Mouse (Mus musculus) hindbrain, postnatal 0 days (tissue): ENCODE results near the gene Plagl1. TPM values are rescaled to one million over a fixed set of nuclear protein-coding genes. Genes with fewer than 3 reads are reported as not detected.
A peak's percentile ranks its signal among the peaks of the same experiment; 100 is the strongest.

Experiments
- ATAC-seq: fragments of 200-750 bp; cut with Nextera tagmentation; 2 replicates; pipeline ENCODE4 v1.8.0; 2017; ENCODE audit warnings: mild to moderate bottlenecking, moderate TSS enrichment, moderate library complexity
- DNase-seq: peaks from one replicate; pipeline ENCODE4 v3.0.0-alpha.2; 2015; ENCODE audit warnings: low spot score
- H3K27ac ChIP-seq: fragments of 300-500 bp; sonication (generic); 2 replicates; pipeline ENCODE4 v1.5.1; 2014; ENCODE audit warnings: mild to moderate bottlenecking
- H3K27me3 ChIP-seq: fragments of 300-500 bp; sonication (generic); 2 replicates; pipeline ENCODE4 v1.6.1; 2014; ENCODE audit warnings: low read length, mixed read lengths; ENCODE audit not compliant: insufficient read depth
- H3K36me3 ChIP-seq: fragments of 300-500 bp; sonication (generic); 2 replicates; pipeline ENCODE4 v1.6.1; 2014; ENCODE audit warnings: low read length, mixed read lengths; ENCODE audit not compliant: insufficient read depth
- H3K4me1 ChIP-seq: fragments of 300-500 bp; sonication (generic); 2 replicates; pipeline ENCODE4 v1.6.1; 2014; ENCODE audit warnings: antibody characterized with exemption, low read length, mixed read lengths; ENCODE audit not compliant: insufficient read depth
- H3K4me2 ChIP-seq: fragments of 300-500 bp; sonication (generic); 2 replicates; pipeline ENCODE4 v1.6.1; 2014; ENCODE audit warnings: low read depth, mild to moderate bottlenecking, low read length, moderate library complexity, mixed read lengths
- H3K4me3 ChIP-seq: fragments of 300-500 bp; sonication (generic); 2 replicates; pipeline ENCODE4 v1.5.1; 2014; ENCODE audit warnings: low read length
- H3K9ac ChIP-seq: fragments of 300-500 bp; sonication (generic); replicated peaks from 2 replicates; pipeline ENCODE4 v1.6.1; 2014; ENCODE audit warnings: mild to moderate bottlenecking, low read length, moderate library complexity, mixed read lengths
- H3K9me3 ChIP-seq: fragments of 300-500 bp; sonication (generic); 2 replicates; pipeline ENCODE4 v1.6.1; 2016; ENCODE audit warnings: low read length, mixed read lengths
- CTCF ChIP-seq: IDR thresholded peaks from 2 replicates; pipeline ENCODE4 v1.5.1; 2016; ENCODE audit warnings: antibody characterized with exemption, control low read depth, low read depth
- WGBS: fragments of 180-500 bp; shearing (Covaris S2); extraction: QIAGEN DNeasy Blood & Tissue Kit; methylation state at CpG from one replicate; pipeline ENCODE4 v1.1.7; 2014; 5-methylcytosine and 5-hydroxymethylcytosine counted together
- polyA plus RNA-seq: library from polyadenylated mRNA; unstranded; fragments of >200 nt; fragmentation: Nextera tagmentation; extraction: Ambion mirVana; gene quantifications from 2 replicates; pipeline ENCODE4 v1.2.1, GENCODE M21; 2015
- total RNA-seq: library from RNA; depleted of rRNA; stranded (reverse); fragments of >200 nt; gene quantifications from 2 replicates; pipeline ENCODE4 v1.2.3, GENCODE M21; 2014

The Plagl1 gene
- total and polyA plus RNA-seq, 2 experiments from 2014 or later, result 19.8 to 88.2 TPM

DNA sequence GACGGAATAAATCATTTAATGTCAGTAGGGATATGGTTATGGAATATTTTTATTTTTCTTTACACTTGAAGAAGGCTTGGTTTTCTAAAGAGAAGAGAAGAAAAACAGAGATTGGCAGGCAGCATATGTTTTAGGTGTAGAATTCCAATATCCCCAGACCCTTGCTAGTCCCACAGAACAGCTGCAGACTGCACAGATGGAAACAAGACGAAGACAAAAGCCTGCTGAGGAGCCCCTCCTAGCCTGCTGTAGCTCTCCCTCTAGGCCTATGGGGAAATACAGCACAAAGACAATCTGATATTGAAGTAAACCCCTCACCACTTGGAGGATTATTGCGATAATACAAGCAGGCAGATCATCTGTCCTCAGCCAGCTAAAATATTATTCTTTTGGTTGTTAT, 90.1 kb downstream of the Plagl1 start:
- Histone ChIP-seq H3K4me2 (no peak overlapping the region), H3K27ac (no peak overlapping the region), H3K36me3 (no peaks in the 10 kb centered on the region), H3K4me1 (no peaks in the 10 kb centered on the region), H3K9ac (no peak overlapping the region), H3K4me3 (no peak overlapping the region), H3K27me3 (no peaks in the 10 kb centered on the region), H3K9me3 (no peaks in the 10 kb centered on the region)
- TF ChIP-seq CTCF, result no peak
- DNase-seq (no peak), ATAC-seq (no peak)
- WGBS, result 59% methylated on average over 3 of the region's 3 CpGs

DNA sequence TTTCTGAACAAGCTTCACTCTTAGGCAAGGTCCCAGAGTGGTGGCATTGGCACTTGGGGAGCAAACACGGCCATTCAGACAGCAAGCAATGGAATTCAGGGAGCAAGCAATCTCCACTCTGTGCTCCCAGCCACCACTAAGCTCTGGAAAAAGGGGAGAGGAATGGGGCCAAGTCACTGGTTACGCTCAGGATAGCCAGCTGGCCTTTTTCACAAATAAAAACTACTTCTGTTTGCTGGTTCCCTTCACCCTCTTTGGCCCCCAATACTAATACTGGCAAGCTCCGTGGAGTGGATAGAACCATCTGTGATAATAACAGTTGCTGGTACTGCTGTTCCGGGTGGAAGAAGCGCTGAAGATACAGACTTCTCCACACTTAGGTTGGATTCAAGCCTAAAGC, 91.0 kb downstream of the Plagl1 start:
- H3K4me2 ChIP-seq, result no peak overlapping the region
- no peak overlapping the region for H3K4me3 ChIP-seq
- DNase-seq, result peak; percentile 45
- H3K9me3 ChIP-seq, result no peaks in the 10 kb centered on the region
- H3K9ac ChIP-seq, result no peak overlapping the region
- H3K4me1 ChIP-seq, result no peaks in the 10 kb centered on the region
- no peak for TF ChIP-seq CTCF
- WGBS, result 51% methylated on average over 5 of the region's 5 CpGs
- no peaks in the 10 kb centered on the region for H3K27me3 ChIP-seq
- H3K27ac ChIP-seq, result no peak overlapping the region
- no peaks in the 10 kb centered on the region for H3K36me3 ChIP-seq
- peak; percentile 47; the same call in 1 of the 2 replicates for ATAC-seq

DNA sequence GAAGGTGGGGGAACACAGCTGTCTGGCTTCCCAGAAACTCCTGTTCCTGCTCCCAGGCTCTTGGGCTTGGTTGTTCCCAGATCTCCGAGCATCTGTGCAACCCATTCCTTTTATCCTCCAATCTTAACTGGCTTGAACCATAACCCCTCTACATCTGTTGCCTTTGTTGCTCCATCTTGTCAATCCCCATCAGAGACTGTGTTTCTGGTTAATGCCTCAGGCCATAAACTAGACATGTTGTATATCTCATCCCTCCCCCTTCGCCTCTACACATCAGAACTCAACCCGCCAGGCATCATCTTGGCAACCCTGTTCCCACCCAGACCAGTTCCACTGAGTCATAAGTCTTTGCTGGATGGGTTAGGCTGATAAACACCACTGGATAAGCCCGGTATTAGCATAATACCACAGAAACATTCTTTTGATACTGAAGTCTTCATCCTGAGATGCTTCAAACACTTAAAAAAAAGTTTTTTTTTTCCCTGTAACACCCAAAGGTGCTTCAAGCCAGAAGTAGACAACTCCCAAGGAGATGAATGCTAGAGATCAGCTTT, 92.6 kb downstream of the Plagl1 start:
- 0 out of 2 replicates have a peak, but pooled peaks cover 1% of the 10 kb centered on the region for H3K9me3 ChIP-seq
- H3K27me3 ChIP-seq, result no peaks in the 10 kb centered on the region
- no peak for TF ChIP-seq CTCF
- H3K4me1 ChIP-seq, result no peaks in the 10 kb centered on the region
- no peak overlapping the region for H3K9ac ChIP-seq
- H3K4me2 ChIP-seq, result no peak overlapping the region
- DNase-seq, result no peak
- no peak overlapping the region for H3K27ac ChIP-seq
- no peaks in the 10 kb centered on the region for H3K36me3 ChIP-seq
- ATAC-seq, result no peak
- WGBS, result 90% methylated on average over 4 of the region's 4 CpGs
- H3K4me3 ChIP-seq, result no peak overlapping the region

DNA sequence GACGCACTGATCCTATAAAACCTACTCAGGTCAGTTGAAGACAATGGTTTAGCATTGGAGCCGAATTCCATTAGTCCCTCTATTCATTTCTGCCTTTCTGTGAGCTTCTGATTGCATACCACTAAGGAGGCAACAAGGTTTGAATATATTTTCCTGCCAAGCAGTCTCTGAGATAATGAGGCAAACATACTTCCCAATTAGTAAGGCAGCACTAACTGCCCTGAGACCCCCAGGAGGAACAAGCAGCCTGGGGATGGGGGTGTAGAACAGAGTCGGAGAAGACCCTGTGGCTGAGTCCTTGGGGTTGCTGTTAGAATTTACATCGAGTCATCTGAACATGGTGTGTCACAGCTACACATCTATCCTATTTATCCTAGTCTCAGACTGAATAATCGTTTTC, 95.1 kb downstream of the Plagl1 start:
- ATAC-seq (no peak), DNase-seq (no peak)
- 77% methylated on average over 5 of the region's 5 CpGs for WGBS
- Histone ChIP-seq H3K4me2 (no peak overlapping the region), H3K27me3 (no peaks in the 10 kb centered on the region), H3K9ac (no peak overlapping the region), H3K9me3 (0 out of 2 replicates have a peak, but pooled peaks cover 2% of the 10 kb centered on the region), H3K4me1 (no peaks in the 10 kb centered on the region), H3K36me3 (no peaks in the 10 kb centered on the region), H3K4me3 (no peak overlapping the region), H3K27ac (no peak overlapping the region)
- no peak for TF ChIP-seq CTCF

DNA sequence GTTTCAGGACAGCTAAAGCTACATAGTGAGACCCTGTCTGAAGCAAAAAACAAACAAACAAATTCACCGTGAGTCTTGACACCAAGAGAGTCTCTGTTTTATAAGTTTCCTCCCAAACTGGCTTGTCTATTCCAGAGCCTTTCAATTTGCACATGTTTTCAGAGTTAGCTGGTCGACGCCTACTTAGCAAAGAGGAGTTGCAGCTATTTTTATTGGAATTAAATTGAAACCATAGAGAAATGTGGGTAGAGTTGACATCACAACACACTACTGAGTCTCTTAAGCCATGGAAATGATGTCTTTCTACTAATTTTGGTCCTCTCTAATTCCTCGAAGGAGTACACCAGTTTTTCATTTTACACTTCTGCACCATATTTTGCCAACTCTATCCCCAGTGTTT, 100.6 kb downstream of the Plagl1 start:
- H3K9me3 ChIP-seq, result 0 out of 2 replicates have a peak, but pooled peaks cover 2% of the 10 kb centered on the region
- H3K4me1 ChIP-seq, result no peaks in the 10 kb centered on the region
- no peak overlapping the region for H3K4me3 ChIP-seq
- H3K36me3 ChIP-seq, result no peaks in the 10 kb centered on the region
- no peak overlapping the region for H3K27ac ChIP-seq
- H3K9ac ChIP-seq, result no peak overlapping the region
- TF ChIP-seq CTCF, result no peak
- no peaks in the 10 kb centered on the region for H3K27me3 ChIP-seq
- no peak overlapping the region for H3K4me2 ChIP-seq
- no peak for DNase-seq
- ATAC-seq, result no peak
- WGBS, result 93% methylated on average over 4 of the region's 4 CpGs

DNA sequence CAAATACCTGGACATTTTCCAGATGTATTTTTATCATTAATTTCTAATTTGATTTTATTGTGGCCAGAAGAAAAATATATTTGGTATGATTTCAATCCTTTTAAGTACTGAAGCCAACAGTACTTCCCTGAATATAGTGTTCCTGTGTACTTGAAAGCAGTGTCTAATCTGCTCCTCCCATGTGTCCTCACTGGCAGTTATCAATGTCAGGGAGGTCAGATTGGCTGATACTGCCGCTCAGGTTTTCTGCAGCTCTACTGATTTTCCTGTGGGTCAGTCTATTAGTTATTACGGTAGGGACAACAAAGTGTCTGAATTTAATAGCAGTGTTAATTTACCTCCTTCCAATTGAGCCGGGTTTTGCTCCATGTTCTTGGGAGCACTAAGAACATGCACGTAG, 101.7 kb downstream of the Plagl1 start:
- H3K9me3 ChIP-seq, result 0 out of 2 replicates have a peak, but pooled peaks cover 2% of the 10 kb centered on the region
- DNase-seq (no peak), ATAC-seq (no peak)
- TF ChIP-seq CTCF, result no peak
- no peak overlapping the region for H3K4me3 ChIP-seq
- whole genome bisulfite sequencing, result 90% methylated on average over 4 of the region's 4 CpGs
- no peak overlapping the region for H3K9ac ChIP-seq
- H3K27me3 ChIP-seq, result no peaks in the 10 kb centered on the region
- no peaks in the 10 kb centered on the region for H3K36me3 ChIP-seq
- H3K4me1 ChIP-seq, result no peaks in the 10 kb centered on the region
- no peak overlapping the region for H3K27ac ChIP-seq
- H3K4me2 ChIP-seq, result no peak overlapping the region

DNA sequence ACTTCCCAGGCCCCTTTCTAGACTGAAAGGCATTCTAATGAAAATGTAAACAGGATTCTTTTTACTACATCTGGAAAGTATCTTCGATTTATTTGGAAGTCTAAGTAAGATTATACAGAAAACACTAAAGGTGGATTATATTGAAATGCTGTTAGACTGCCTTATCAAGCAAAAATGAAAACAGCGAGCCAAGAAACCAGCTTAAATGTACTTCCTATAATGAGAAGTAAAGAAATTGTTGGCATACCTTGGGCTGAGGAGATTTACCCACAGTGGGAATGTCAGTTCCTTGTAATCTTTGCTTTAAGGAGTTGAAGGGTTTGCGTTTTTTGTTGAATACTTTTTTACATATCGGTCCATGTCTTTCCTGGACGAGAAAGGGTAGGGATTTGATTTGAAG, 108.2 kb downstream of the Plagl1 start:
- DNase-seq, result no peak
- Histone ChIP-seq H3K4me3 (no peak overlapping the region), H3K27ac (no peak overlapping the region), H3K36me3 (no peaks in the 10 kb centered on the region), H3K9me3 (no peaks in the 10 kb centered on the region), H3K27me3 (no peaks in the 10 kb centered on the region), H3K4me2 (no peak overlapping the region), H3K4me1 (no peaks in the 10 kb centered on the region), H3K9ac (no peak overlapping the region)
- 92% methylated on average over 5 of the region's 5 CpGs for WGBS
- ATAC-seq, result no peak
- no peak for TF ChIP-seq CTCF
